Mouse (Mus musculus) E14TG2a.4 (cell line): ENCODE measurements around the gene Mmp24.
"Not testable (repeated sequence)": the region's sequence is repeated elsewhere in the genome, so short reads cannot be mapped to it uniquely, and the experiment has no call there.

Source experiments
- H3K27me3 ChIP-seq: 2 replicates; pipeline ENCODE4 v1.6.1; 2014; ENCODE audit warnings: low read length, control low read depth; ENCODE audit not compliant: insufficient read depth
- H3K36me3 ChIP-seq: 2 replicates; pipeline ENCODE4 v1.6.1; 2014; ENCODE audit warnings: low read length, control low read depth; ENCODE audit not compliant: insufficient read depth
- H3K4me1 ChIP-seq: replicated peaks from 2 replicates; pipeline ENCODE4 v1.6.1; 2014; ENCODE audit warnings: low read depth, low read length, control low read depth
- H3K4me3 ChIP-seq: replicated peaks from 2 replicates; pipeline ENCODE4 v1.5.1; 2014; ENCODE audit warnings: mild to moderate bottlenecking, low read length
- H3K9me3 ChIP-seq: 2 replicates; pipeline ENCODE4 v1.6.1; 2014; ENCODE audit warnings: low read length, control low read depth
- CTCF ChIP-seq: conservative IDR thresholded peaks from 2 replicates; pipeline ENCODE4 v1.5.1; 2014; ENCODE audit warnings: low read length
- NANOG ChIP-seq: IDR thresholded peaks from 2 replicates; pipeline ENCODE4 v1.6.1; 2014; ENCODE audit warnings: borderline replicate concordance, low read length, mixed read lengths
- POU5F1 ChIP-seq: IDR thresholded peaks from 2 replicates; pipeline ENCODE4 v1.6.1; 2014; ENCODE audit warnings: low read length, borderline replicate concordance

Mmp24 gene

GRCm38 (mm10) chr2:155774927-155775684 lies at the start of gene Mmp24:
Gene Mmp24 (plus strand): TSS chr2:155775342.
- Histone ChIP-seq H3K4me1 (peaks cover 11% of the 10 kb centered on the region), H3K36me3 (no peaks in the 10 kb centered on the region), H3K27me3 (peaks cover 60% of the 10 kb centered on the region), H3K4me3 (peak within 1 kb of the TSS; percentile 81), H3K9me3 (no peaks in the 10 kb centered on the region)
- TF ChIP-seq POU5F1 (no peak), CTCF (no peak), NANOG (no peak)

GRCm38 (mm10) chr2:155726302-155726701 lies 48.8 kb upstream of the Mmp24 start:
- H3K36me3 ChIP-seq = peaks cover 37% of the 10 kb centered on the region
- TF ChIP-seq NANOG (no peak), POU5F1 (no peak), CTCF (no peak)
- H3K4me3 ChIP-seq = no peak overlapping the region
- peaks cover 26% of the 10 kb centered on the region for H3K4me1 ChIP-seq
- no peaks in the 10 kb centered on the region for H3K27me3 ChIP-seq
- H3K9me3 ChIP-seq = no peaks in the 10 kb centered on the region

- H3K27me3 ChIP-seq = no peaks in the 10 kb centered on the region
- peaks cover 16% of the 10 kb centered on the region for H3K4me1 ChIP-seq
- peak overlapping the region; percentile 94 for H3K4me3 ChIP-seq
- TF ChIP-seq POU5F1 (no peak), CTCF (no peak), NANOG (no peak)
- peaks cover 23% of the 10 kb centered on the region for H3K36me3 ChIP-seq
- no peaks in the 10 kb centered on the region for H3K9me3 ChIP-seq
These were observed 47.3 kb upstream of the Mmp24 start for GRCm38 (mm10) chr2:155727764-155728395.

GRCm38 (mm10) chr2:155728742-155729141 lies 46.4 kb upstream of the Mmp24 start:
- TF ChIP-seq CTCF = no peak

GRCm38 (mm10) chr2:155729158-155729645 lies 45.9 kb upstream of the Mmp24 start, which contains the start of gene Edem2:
Gene Edem2 (minus strand): TSS chr2:155729475.
- peak within 1 kb of the TSS; percentile 94 for H3K4me3 ChIP-seq
- no peaks in the 10 kb centered on the region for H3K27me3 ChIP-seq
- no peak for TF ChIP-seq NANOG
- TF ChIP-seq POU5F1 = no peak
- no peak for TF ChIP-seq CTCF

More at GRCm38 (mm10) chr2:155728742-155729141, 46.4 kb upstream of the Mmp24 start:
- H3K36me3 ChIP-seq = peaks cover 19% of the 10 kb centered on the region; the same call in 1 of the 2 replicates
- peak overlapping the region; percentile 94 for H3K4me3 ChIP-seq
- no peaks in the 10 kb centered on the region for H3K9me3 ChIP-seq
- H3K4me1 ChIP-seq = peaks cover 16% of the 10 kb centered on the region
- H3K27me3 ChIP-seq = no peaks in the 10 kb centered on the region

GRCm38 (mm10) chr2:155735080-155735479 lies 40.1 kb upstream of the Mmp24 start:
- no peak overlapping the region for H3K4me3 ChIP-seq
- peaks cover 35% of the 10 kb centered on the region for H3K4me1 ChIP-seq
- H3K9me3 ChIP-seq = no peaks in the 10 kb centered on the region
- no peaks in the 10 kb centered on the region for H3K36me3 ChIP-seq
- no peaks in the 10 kb centered on the region for H3K27me3 ChIP-seq
- TF ChIP-seq CTCF = no peak
- TF ChIP-seq POU5F1 = no peak
- TF ChIP-seq NANOG = no peak

More at GRCm38 (mm10) chr2:155729158-155729645, 45.9 kb upstream of the Mmp24 start, which contains the start of gene Edem2:
- no peaks in the 10 kb centered on the region for H3K9me3 ChIP-seq
- peaks cover 16% of the 10 kb centered on the region; the same call in 1 of the 2 replicates for H3K36me3 ChIP-seq
- H3K4me1 ChIP-seq = peaks cover 16% of the 10 kb centered on the region

- H3K9me3 ChIP-seq, H3K4me3 ChIP-seq: not testable (repeated sequence)
These were observed 39.4 kb upstream of the Mmp24 start, which contains the start of gene Gm17581 for GRCm38 (mm10) chr2:155735766-155736165. Gene Gm17581 (minus strand): TSS chr2:155735866.

GRCm38 (mm10) chr2:155736936-155737335 lies 38.2 kb upstream of the Mmp24 start:
- Histone ChIP-seq H3K9me3 (no peaks in the 10 kb centered on the region), H3K4me3 (no peak overlapping the region), H3K27me3 (no peaks in the 10 kb centered on the region), H3K36me3 (no peaks in the 10 kb centered on the region), H3K4me1 (peaks cover 36% of the 10 kb centered on the region)
- TF ChIP-seq CTCF = no peak
- no peak for TF ChIP-seq NANOG
- no peak for TF ChIP-seq POU5F1

More at GRCm38 (mm10) chr2:155735766-155736165, 39.4 kb upstream of the Mmp24 start, which contains the start of gene Gm17581:
- peaks cover 35% of the 10 kb centered on the region for H3K4me1 ChIP-seq
- H3K27me3 ChIP-seq, H3K36me3 ChIP-seq: not testable (repeated sequence)
